Mouse (Mus musculus) left cerebral cortex, postnatal 4 days (tissue): Measurements from ENCODE around the gene Uqcr11. TPM values are rescaled to one million over a fixed set of nuclear protein-coding genes. Genes with fewer than 3 reads are reported as not detected.

Source experiments
- microRNA-seq: library from miRNA; unstranded; fragments of <30 nt; microRNA quantifications from one replicate; pipeline ENCODE4 v1.2.0, GENCODE M21; 2022
- total RNA-seq, 2 experiments: library from RNA; stranded (reverse); gene quantifications; 2 replicates each; pipeline ENCODE4 v1.2.3; 2021

Gene Uqcr11
- total RNA-seq, 2 experiments from 2014 or later = 282 to 286 TPM

Small RNAs within 50 kb of the gene (microRNA-seq; reads per million reads assigned to microRNA genes)
- gene Gm22721 = not detected

Other genes with a start within 250 kb of the Uqcr11 start
- gene Cirbp, start 240.8 kb downstream of the Uqcr11 start, total RNA-seq = 100 to 1,000 TPM; 211 to 228 TPM
- gene 1600002K03Rik, start 233.9 kb downstream of the Uqcr11 start, total RNA-seq = 1 to 10 TPM; 6.0 to 6.1 TPM
- gene Efna2, start 227.3 kb downstream of the Uqcr11 start, total RNA-seq = 10 to 100 TPM; 25.5 to 28.6 TPM
- 10 to 100 TPM; 53.9 to 55.2 TPM for gene Mum1, start 180.4 kb downstream of the Uqcr11 start, total RNA-seq
- gene Ndufs7, start 157.7 kb downstream of the Uqcr11 start, total RNA-seq = 100 to 1,000 TPM; 124 to 125 TPM
- 10 to 100 TPM; 21.9 to 23.0 TPM for gene Gamt, start 145.8 kb downstream of the Uqcr11 start, total RNA-seq
- 100 to 1,000 TPM; 136 to 145 TPM for gene Dazap1, start 145.3 kb downstream of the Uqcr11 start, total RNA-seq
- gene Rps15, start 114.4 kb downstream of the Uqcr11 start, total RNA-seq = 100 to 1,000 TPM; 873 to 899 TPM
- gene Apc2, start 110.9 kb downstream of the Uqcr11 start, total RNA-seq = 100 to 1,000 TPM; 398 to 400 TPM
- 10 to 100 TPM; 13.6 to 14.2 TPM for gene 2310011J03Rik, start 86.3 kb downstream of the Uqcr11 start, total RNA-seq
- 10 to 100 TPM in 1 of 2 experiments, 1 to 10 TPM in 1; 8.1 to 10.5 TPM for gene Pcsk4, start 77.3 kb downstream of the Uqcr11 start, total RNA-seq
- 10 to 100 TPM; 13.3 to 14.8 TPM for gene Reep6, start 76.9 kb downstream of the Uqcr11 start, total RNA-seq
- under 1 TPM; 0.56 to 0.72 TPM for gene Adamtsl5, start 58.4 kb downstream of the Uqcr11 start, total RNA-seq
- 1 to 10 TPM; 4.2 to 6.1 TPM for gene Plk5, start 50.4 kb downstream of the Uqcr11 start, total RNA-seq
- gene Mex3d, start 19.2 kb downstream of the Uqcr11 start, total RNA-seq = 10 to 100 TPM; 75.5 to 80.1 TPM
- 100 to 1,000 TPM; 138 to 147 TPM for gene Mbd3, start 7.3 kb downstream of the Uqcr11 start, total RNA-seq
- gene Tcf3, start 26.8 kb upstream of the Uqcr11 start, total RNA-seq = 10 to 100 TPM; 51.9 to 53.7 TPM
- under 1 TPM in 1 of 2 experiments, not detected in 1; 0.24 TPM for gene Onecut3, start 88.0 kb upstream of the Uqcr11 start, total RNA-seq
- gene Atp8b3, start 132.3 kb upstream of the Uqcr11 start, total RNA-seq = under 1 TPM; 0.14 to 0.20 TPM
- 10 to 100 TPM; 65.2 to 67.5 TPM for gene Rexo1, start 154.7 kb upstream of the Uqcr11 start, total RNA-seq
- gene Klf16, start 170.5 kb upstream of the Uqcr11 start, total RNA-seq = 10 to 100 TPM; 34.1 to 35.5 TPM
- 100 to 1,000 TPM; 131 to 133 TPM for gene Abhd17a, start 183.5 kb upstream of the Uqcr11 start, total RNA-seq
- gene Scamp4, start 196.0 kb upstream of the Uqcr11 start, total RNA-seq = 10 to 100 TPM; 30.9 to 34.5 TPM
- 1 to 10 TPM; 2.9 to 3.6 TPM for gene Adat3, start 196.1 kb upstream of the Uqcr11 start, total RNA-seq
- 1 to 10 TPM; 3.7 to 4.8 TPM for gene Gm49322, start 199.2 kb upstream of the Uqcr11 start, total RNA-seq
- gene Csnk1g2, start 216.0 kb upstream of the Uqcr11 start, total RNA-seq = 100 to 1,000 TPM; 130 to 138 TPM